Mouse (Mus musculus) cerebellum, adult 11-12 months (tissue): ENCODE results near the gene Sdc3.

Experiments used
- DNase-seq: peaks from one replicate; pipeline ENCODE4 v3.0.0; 2022

Gene Sdc3

DNA sequence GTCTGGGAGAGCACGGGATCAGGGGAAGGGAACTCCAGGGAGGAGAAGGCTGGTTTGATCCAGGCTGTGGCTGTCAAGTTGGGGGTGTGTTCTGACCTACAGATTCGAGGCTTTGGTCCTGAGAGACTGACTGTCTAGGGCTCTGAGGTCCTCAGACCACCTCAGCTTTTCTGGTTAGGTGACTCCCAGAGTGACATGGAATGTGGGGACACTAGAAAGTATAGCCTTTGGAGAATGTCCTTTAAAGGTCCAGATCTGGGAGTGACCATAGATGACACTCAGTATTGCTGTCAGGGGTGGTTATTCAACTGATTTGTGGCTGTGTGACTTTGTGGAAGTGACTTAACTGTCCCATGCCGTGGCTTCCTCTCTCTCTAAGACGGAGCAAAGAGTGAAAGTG, 2.4 kb downstream of the Sdc3 start:
- DNase-seq: peak; percentile 15

GRCm38 (mm10) chr4:130795970-130796369, 3.6 kb downstream of the Sdc3 start:
- no peak for DNase-seq

- DNase-seq: no peak
These were observed 5.1 kb downstream of the Sdc3 start for GRCm38 (mm10) chr4:130797201-130798051.

DNA sequence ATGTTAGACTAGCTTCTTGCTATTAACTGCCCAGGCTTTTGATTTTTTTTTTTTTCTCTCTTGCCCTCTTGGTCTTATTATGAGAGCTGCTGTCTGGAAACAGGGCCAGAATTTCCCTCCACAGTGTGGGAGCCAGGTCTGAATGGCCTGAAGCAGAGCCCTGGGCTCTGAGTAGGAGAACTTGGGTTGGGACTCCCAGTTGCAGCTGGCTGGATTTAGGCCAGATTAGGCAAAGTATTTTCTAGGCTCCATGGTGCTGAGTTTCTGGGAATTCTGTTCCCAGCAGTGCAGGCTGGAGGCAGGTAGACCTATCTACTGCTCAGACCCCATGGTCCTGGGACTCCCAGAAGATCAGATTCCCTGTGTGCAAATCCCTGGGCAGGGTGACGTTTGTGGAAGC, 6.1 kb downstream of the Sdc3 start:
- DNase-seq: no peak

DNA sequence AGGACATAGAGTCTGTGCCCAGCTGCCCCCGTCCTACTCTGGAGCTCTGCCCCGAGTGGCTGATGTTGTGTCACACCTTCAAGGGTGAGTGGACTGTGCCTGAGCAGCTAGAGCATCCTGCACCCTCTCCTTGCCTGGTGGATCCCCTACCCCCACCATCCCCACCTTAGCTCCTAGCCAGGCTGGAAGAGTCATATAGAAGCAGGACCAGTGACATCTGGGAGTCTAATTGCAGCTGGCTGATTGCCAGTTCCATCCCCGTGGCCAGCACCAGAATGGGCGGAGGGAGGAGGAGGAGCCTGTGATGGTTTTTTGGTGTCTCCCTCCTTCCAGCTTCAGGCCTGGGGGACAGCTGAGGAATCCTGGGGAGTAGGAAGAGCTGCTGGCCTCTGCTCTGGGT, 6.8 kb downstream of the Sdc3 start:
- peak; percentile 69 for DNase-seq

GRCm38 (mm10) chr4:130799582-130799981, 7.2 kb downstream of the Sdc3 start:
- no peak for DNase-seq

- DNase-seq: no peak
These were observed 7.8 kb downstream of the Sdc3 start for GRCm38 (mm10) chr4:130800147-130800546.

- no peak for DNase-seq
These were observed 8.9 kb downstream of the Sdc3 start for GRCm38 (mm10) chr4:130801198-130801597.

DNA sequence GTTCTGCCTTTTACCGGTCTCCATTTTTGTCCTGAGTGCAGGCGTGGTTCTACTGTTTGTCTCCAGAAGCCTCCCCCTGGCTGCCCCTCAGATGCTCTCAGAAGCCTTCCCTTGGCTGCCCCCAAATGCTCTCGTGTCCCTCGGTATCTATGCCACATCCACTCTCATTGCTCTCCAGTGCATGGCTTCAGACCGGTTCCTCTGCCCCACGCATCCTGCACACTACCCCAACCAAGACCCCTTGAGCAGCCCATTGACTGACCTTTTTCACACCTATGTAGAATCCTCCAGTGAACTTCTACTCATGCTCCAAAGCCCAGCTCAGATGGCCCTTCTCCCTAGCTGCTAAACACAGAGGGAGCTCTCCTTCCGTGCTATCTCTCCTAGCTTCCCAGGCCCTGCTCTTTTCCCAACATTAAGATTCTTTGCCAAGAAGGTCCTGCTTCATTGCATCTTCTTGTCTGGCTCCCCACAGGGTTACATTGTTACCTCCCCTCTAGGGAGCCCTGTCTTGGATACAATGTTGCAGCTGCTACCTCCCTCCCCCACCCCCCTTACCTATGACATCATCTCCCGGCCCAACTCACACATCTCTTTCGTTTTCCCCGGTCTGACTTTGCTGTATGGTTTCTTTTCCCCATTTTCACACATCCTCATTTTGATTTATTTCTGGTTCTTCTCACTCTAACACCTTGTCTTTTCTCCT, 9.4 kb downstream of the Sdc3 start:
- DNase-seq: no peak

- no peak for DNase-seq
These were observed 11.3 kb downstream of the Sdc3 start for GRCm38 (mm10) chr4:130803591-130803990.

- DNase-seq: peak; percentile 68
These were observed 12.0 kb downstream of the Sdc3 start for GRCm38 (mm10) chr4:130804292-130804691.

GRCm38 (mm10) chr4:130804771-130805361, 12.5 kb downstream of the Sdc3 start:
- peak; percentile 95 for DNase-seq

- DNase-seq: peak; percentile 65
These were observed 13.4 kb downstream of the Sdc3 start for GRCm38 (mm10) chr4:130805746-130806145.

DNA sequence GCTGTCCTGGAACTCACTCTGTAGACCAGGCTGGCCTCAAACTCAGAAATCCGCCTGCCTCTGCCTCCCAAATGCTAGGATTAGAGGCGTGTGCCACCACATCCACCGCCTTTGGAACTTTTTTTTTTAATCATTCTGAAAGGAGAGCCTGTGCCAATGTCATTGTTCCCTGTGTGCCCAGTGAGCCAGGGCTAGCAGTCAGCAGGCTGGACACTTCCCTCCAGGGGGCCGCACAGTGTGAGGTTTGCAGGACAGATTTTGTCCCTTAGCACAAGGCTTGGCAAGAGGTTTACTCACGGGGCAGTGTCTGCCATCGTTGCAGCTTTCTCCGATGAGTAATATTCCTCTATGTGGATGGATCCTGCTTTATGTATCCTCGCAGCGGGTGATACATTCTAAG, 14.4 kb downstream of the Sdc3 start:
- peak; percentile 66 for DNase-seq

GRCm38 (mm10) chr4:130809784-130810183, 17.4 kb downstream of the Sdc3 start:
- no peak for DNase-seq

GRCm38 (mm10) chr4:130810845-130811244, 18.5 kb downstream of the Sdc3 start:
- no peak for DNase-seq

DNA sequence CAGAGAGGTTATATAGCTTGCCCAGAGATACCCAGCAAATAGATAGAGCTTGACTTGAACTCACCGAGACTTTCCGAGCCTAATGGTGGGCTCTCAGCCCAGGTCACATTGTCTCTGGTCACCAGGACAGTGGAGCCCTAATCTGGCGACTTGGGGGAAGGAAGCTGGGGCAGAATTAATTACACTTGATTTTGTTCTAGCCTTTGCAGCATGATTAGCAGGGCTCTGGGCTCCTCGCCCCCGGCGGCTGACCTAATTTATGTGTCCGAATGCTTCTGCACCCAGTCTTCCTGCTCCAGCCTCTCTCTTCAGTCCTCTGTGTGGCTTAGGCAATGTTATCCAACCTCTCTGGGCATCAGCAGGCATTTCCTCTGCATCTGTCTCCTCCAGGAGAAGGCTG, 19.0 kb downstream of the Sdc3 start:
- no peak for DNase-seq

GRCm38 (mm10) chr4:130813958-130814357, 21.6 kb downstream of the Sdc3 start:
- DNase-seq: no peak

DNA sequence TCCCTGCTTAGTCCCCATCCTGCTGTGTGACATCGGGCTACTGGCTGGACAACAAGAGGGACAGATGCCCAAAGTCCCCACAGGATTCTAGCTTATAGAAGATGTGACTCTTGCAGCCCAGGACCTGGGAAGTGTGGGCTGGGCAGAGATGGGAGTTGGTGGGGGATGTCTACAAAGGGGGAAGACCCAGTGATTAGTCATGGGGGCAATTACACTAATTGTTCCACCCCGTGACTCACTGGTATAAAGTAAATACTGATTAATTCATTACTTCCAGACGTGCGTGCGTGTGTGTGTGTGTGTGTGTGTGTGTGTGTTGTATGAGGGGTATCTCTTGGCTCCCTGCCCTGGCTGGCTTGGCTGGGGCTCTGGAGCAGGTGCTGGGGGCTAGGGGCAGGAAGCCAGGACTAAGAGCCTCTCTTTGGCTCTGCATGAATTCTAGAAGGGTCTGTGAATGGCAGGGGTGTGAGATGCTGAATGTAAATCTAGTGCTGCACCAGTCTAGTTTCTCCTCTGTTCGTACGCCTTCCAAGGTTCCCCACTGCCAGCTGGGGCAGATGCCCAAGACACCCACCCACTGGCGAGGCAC, 22.5 kb downstream of the Sdc3 start:
- no peak for DNase-seq

DNA sequence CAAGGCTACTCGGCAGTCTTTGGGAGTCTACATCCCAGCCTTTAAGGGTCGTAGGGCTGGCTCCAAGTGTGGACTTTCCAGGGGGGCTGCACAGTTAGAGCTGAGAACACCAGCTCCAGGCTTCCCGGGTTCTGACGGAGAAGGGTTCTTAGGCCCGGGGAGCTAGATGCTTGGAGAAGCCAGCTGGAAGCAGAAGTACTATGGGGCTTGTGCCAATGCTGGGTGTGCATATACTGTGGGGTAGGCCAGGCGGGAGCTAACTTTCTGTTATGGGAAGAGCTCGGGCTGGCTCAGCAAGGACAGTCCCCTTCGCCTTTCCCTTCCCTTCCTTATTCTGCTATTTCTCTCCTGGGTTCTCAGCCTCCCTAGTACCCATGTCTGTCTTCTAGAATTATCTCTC, 23.5 kb downstream of the Sdc3 start:
- DNase-seq: no peak

DNA sequence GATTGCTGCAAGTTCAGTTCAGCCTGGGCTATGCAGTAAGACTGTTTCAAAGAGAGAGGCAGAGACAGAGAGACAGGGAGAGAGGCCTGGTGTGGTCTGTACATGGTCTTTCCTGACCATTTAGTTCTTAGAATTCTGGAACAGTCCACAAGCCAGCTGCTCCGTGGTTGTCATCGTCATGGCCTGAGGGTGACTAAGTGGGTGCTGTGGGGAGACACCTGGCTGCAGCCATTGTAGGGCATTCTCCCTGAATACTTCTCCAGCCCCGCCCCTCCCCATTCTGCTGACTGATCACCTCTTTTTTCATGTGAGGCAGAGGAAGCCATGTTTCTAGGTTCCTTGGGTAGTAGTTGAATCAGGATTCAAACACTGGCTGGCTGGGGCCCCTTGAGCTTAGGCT, 27.5 kb downstream of the Sdc3 start:
- no peak for DNase-seq

- DNase-seq: no peak
These were observed 28.4 kb downstream of the Sdc3 start for GRCm38 (mm10) chr4:130820594-130821255.
